Mouse (Mus musculus): ENCODE results near the gene Btrc. TPM values are rescaled to one million over a fixed set of nuclear protein-coding genes. Genes with fewer than 3 reads are reported as not detected.
A peak's percentile ranks its signal among the peaks of the same experiment; 100 is the strongest.

Gene Btrc
- polyA plus RNA-seq, 1 experiment from 2014 or later = 36.2 TPM

- Histone ChIP-seq H3K27ac (ENCODE audit: low read length) (no peak overlapping the region), H3K4me2 (ENCODE audit: low read depth, low read length) (no peak overlapping the region), H3K9me3 (ENCODE audit: control insufficient read depth, low read length) (no peaks in the 10 kb centered on the region), H3K4me1 (replicated peaks; ENCODE audit: control insufficient read depth, insufficient read depth, low read length) (peaks cover 5% of the 10 kb centered on the region; the same call in 1 of the 2 replicates), H3K4me3 (ENCODE audit: low read length) (no peak overlapping the region), H3K9ac (ENCODE audit: low read length) (no peak overlapping the region), H3K36me3 (ENCODE audit: control insufficient read depth, insufficient read depth, low read length) (no peaks in the 10 kb centered on the region), H3K27me3 (ENCODE audit: control insufficient read depth, insufficient read depth, low read depth, low read length) (no peaks in the 10 kb centered on the region)
- no peak for ATAC-seq (ENCODE audit: low read depth)
- 79% methylated on average over 4 of the region's 4 CpGs for WGBS
These were observed 73.6 kb downstream of the Btrc start for GRCm38 (mm10) chr19:45437175-45437574.

GRCm38 (mm10) chr19:45438191-45438590 lies 74.7 kb downstream of the Btrc start:
- 83% methylated on average over 5 of the region's 5 CpGs for WGBS

GRCm38 (mm10) chr19:45438928-45439846 lies 75.7 kb downstream of the Btrc start:
- Histone ChIP-seq H3K27ac (ENCODE audit: low read length) (no peak overlapping the region), H3K4me2 (ENCODE audit: low read depth, low read length) (no peak overlapping the region), H3K36me3 (ENCODE audit: control insufficient read depth, insufficient read depth, low read length) (no peaks in the 10 kb centered on the region), H3K27me3 (ENCODE audit: control insufficient read depth, insufficient read depth, low read depth, low read length) (no peaks in the 10 kb centered on the region), H3K4me3 (ENCODE audit: low read length) (no peak overlapping the region), H3K9me3 (ENCODE audit: control insufficient read depth, low read length) (no peaks in the 10 kb centered on the region), H3K9ac (ENCODE audit: low read length) (no peak overlapping the region), H3K4me1 (replicated peaks; ENCODE audit: control insufficient read depth, insufficient read depth, low read length) (peaks cover 5% of the 10 kb centered on the region; the same call in 1 of the 2 replicates)
- no peak for ATAC-seq (ENCODE audit: low read depth)
- 68% methylated on average over 6 of the region's 6 CpGs for WGBS

More at GRCm38 (mm10) chr19:45438191-45438590, 74.7 kb downstream of the Btrc start:
- Histone ChIP-seq H3K36me3 (ENCODE audit: control insufficient read depth, insufficient read depth, low read length) (no peaks in the 10 kb centered on the region), H3K27me3 (ENCODE audit: control insufficient read depth, insufficient read depth, low read depth, low read length) (no peaks in the 10 kb centered on the region), H3K4me2 (ENCODE audit: low read depth, low read length) (no peak overlapping the region), H3K4me1 (replicated peaks; ENCODE audit: control insufficient read depth, insufficient read depth, low read length) (peaks cover 5% of the 10 kb centered on the region; the same call in 1 of the 2 replicates), H3K27ac (ENCODE audit: low read length) (no peak overlapping the region), H3K9me3 (ENCODE audit: control insufficient read depth, low read length) (no peaks in the 10 kb centered on the region), H3K9ac (ENCODE audit: low read length) (no peak overlapping the region), H3K4me3 (ENCODE audit: low read length) (no peak overlapping the region)
- no peak for ATAC-seq (ENCODE audit: low read depth)

DNA sequence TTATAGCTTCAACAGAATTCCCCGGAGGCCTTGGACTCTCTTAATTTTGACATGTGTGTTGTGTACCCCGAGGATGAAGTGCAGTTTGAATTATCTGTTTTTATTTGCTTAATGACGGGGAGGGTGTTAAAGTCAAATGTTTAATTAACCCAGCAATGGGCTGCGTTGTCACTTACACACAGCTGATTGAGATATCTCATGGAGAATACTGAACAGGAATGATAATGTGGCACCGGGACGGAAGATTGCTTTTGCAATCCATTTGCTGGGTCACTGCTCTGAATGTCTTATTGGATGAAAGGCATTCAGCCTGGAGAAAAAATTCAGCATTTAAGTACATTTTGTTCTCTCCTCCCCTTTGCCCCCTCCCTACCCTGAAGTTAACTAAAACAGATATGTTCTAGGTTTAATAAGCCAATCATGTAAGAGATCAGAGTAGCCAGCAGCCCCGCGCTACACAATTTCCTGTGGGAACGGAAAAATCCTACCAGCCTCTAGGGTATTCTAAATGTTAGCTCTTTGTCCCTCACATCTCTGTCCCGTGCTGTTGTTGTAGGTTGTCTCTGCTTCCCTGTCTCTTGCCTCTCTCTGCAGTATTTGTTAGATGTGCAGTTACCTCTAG lies 77.1 kb downstream of the Btrc start:
- H3K36me3 ChIP-seq (ENCODE audit: control insufficient read depth, insufficient read depth, low read length) = no peaks in the 10 kb centered on the region
- WGBS = 57% methylated on average over 10 of the region's 10 CpGs
- ATAC-seq (ENCODE audit: low read depth) = peak; percentile 47
- no peaks in the 10 kb centered on the region for H3K9me3 ChIP-seq (ENCODE audit: control insufficient read depth, low read length)
- H3K27ac ChIP-seq (ENCODE audit: low read length) = peak overlapping the region; percentile 47; the same call in 1 of the 2 replicates
- no peak overlapping the region for H3K4me2 ChIP-seq (ENCODE audit: low read depth, low read length)
- H3K27me3 ChIP-seq (ENCODE audit: control insufficient read depth, insufficient read depth, low read depth, low read length) = no peaks in the 10 kb centered on the region
- peaks cover 8% of the 10 kb centered on the region; the same call in 1 of the 2 replicates for H3K4me1 ChIP-seq (replicated peaks; ENCODE audit: control insufficient read depth, insufficient read depth, low read length)
- H3K4me3 ChIP-seq (ENCODE audit: low read length) = no peak overlapping the region
- no peak overlapping the region for H3K9ac ChIP-seq (ENCODE audit: low read length)

- Histone ChIP-seq H3K9me3 (ENCODE audit: control insufficient read depth, low read length) (no peaks in the 10 kb centered on the region), H3K4me3 (ENCODE audit: low read length) (no peak overlapping the region), H3K4me2 (ENCODE audit: low read depth, low read length) (no peak overlapping the region), H3K4me1 (replicated peaks; ENCODE audit: control insufficient read depth, insufficient read depth, low read length) (peaks cover 8% of the 10 kb centered on the region; the same call in 1 of the 2 replicates), H3K27me3 (ENCODE audit: control insufficient read depth, insufficient read depth, low read depth, low read length) (no peaks in the 10 kb centered on the region), H3K36me3 (ENCODE audit: control insufficient read depth, insufficient read depth, low read length) (no peaks in the 10 kb centered on the region), H3K27ac (ENCODE audit: low read length) (no peak overlapping the region), H3K9ac (ENCODE audit: low read length) (no peak overlapping the region)
- 55% methylated on average over 7 of the region's 7 CpGs for WGBS
- ATAC-seq (ENCODE audit: low read depth) = no peak
These were observed 78.2 kb downstream of the Btrc start for GRCm38 (mm10) chr19:45441717-45442116.

DNA sequence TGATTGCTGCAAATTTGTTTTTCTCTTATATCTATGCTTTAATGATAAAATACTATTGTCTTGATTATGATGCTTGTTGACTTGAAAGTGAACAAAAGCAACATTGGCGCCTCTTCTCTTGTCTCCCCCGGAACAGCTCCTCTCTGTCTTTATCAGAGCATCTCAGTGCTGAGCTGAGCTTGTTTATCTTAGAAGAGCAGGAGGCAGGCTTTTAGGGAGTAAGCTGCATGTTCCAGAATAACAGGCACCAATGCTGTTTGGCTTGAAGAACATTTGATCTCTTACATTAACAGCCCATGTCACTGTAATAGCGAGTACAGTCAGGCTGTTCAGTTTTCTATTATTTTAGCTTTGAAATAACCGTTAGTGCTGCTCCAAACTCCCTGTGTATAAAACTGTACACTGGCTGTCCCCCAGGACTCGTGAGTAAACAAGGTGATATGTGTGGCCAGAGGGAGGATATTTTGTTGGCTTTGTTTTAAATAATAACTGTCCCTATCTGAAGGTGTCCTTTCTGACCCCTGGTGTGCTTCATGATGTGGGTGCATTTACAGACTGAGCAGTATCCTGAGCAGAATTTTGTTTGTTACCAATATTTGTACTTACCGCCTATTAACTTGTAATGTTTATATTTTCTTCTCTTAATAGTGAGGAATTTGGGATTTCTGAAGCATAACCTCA lies 81.9 kb downstream of the Btrc start:
- Histone ChIP-seq H3K27ac (ENCODE audit: low read length) (no peak overlapping the region), H3K9ac (ENCODE audit: low read length) (no peak overlapping the region), H3K4me3 (ENCODE audit: low read length) (no peak overlapping the region), H3K9me3 (ENCODE audit: control insufficient read depth, low read length) (no peaks in the 10 kb centered on the region), H3K4me1 (replicated peaks; ENCODE audit: control insufficient read depth, insufficient read depth, low read length) (peaks cover 8% of the 10 kb centered on the region; the same call in 1 of the 2 replicates), H3K36me3 (ENCODE audit: control insufficient read depth, insufficient read depth, low read length) (no peaks in the 10 kb centered on the region), H3K27me3 (ENCODE audit: control insufficient read depth, insufficient read depth, low read depth, low read length) (no peaks in the 10 kb centered on the region), H3K4me2 (ENCODE audit: low read depth, low read length) (no peak overlapping the region)
- 37% methylated on average over 6 of the region's 6 CpGs for WGBS
- ATAC-seq (ENCODE audit: low read depth) = no peak

- H3K4me2 ChIP-seq (ENCODE audit: low read depth, low read length) = no peak overlapping the region
- H3K9me3 ChIP-seq (ENCODE audit: control insufficient read depth, low read length) = no peaks in the 10 kb centered on the region
- 40% methylated on average over 7 of the region's 7 CpGs for WGBS
- no peak overlapping the region for H3K27ac ChIP-seq (ENCODE audit: low read length)
- ATAC-seq (ENCODE audit: low read depth) = no peak
- H3K36me3 ChIP-seq (ENCODE audit: control insufficient read depth, insufficient read depth, low read length) = no peaks in the 10 kb centered on the region
- H3K4me3 ChIP-seq (ENCODE audit: low read length) = no peak overlapping the region
- H3K9ac ChIP-seq (ENCODE audit: low read length) = no peak overlapping the region
- H3K27me3 ChIP-seq (ENCODE audit: control insufficient read depth, insufficient read depth, low read depth, low read length) = no peaks in the 10 kb centered on the region
- peaks cover 3% of the 10 kb centered on the region; the same call in 1 of the 2 replicates for H3K4me1 ChIP-seq (replicated peaks; ENCODE audit: control insufficient read depth, insufficient read depth, low read length)
These were observed 83.1 kb downstream of the Btrc start for GRCm38 (mm10) chr19:45446631-45447030.

DNA sequence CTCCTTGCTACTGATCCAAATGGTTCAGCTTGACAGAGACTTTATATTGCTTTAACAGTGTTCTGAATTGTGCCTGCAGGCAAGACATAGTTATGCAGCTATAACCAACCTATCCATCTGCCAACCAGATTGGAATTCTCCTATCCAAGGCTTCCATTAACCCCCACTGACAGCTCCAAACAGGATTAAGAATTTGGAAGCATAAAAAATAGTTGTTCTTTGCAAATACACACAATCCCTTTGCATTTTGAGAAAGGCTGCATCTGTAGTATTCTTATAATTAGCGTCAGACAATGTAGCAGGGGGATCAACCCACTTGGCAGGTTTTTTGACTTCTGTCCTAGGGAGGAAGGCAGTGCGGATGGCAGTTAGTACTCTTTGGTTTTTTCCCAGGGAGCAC lies 83.7 kb downstream of the Btrc start:
- no peaks in the 10 kb centered on the region for H3K27me3 ChIP-seq (ENCODE audit: control insufficient read depth, insufficient read depth, low read depth, low read length)
- H3K27ac ChIP-seq (ENCODE audit: low read length) = no peak overlapping the region
- no peaks in the 10 kb centered on the region for H3K36me3 ChIP-seq (ENCODE audit: control insufficient read depth, insufficient read depth, low read length)
- no peak overlapping the region for H3K9ac ChIP-seq (ENCODE audit: low read length)
- H3K4me3 ChIP-seq (ENCODE audit: low read length) = no peak overlapping the region
- ATAC-seq (ENCODE audit: low read depth) = no peak
- peaks cover 3% of the 10 kb centered on the region; the same call in 1 of the 2 replicates for H3K4me1 ChIP-seq (replicated peaks; ENCODE audit: control insufficient read depth, insufficient read depth, low read length)
- H3K9me3 ChIP-seq (ENCODE audit: control insufficient read depth, low read length) = no peaks in the 10 kb centered on the region
- H3K4me2 ChIP-seq (ENCODE audit: low read depth, low read length) = no peak overlapping the region
- WGBS = 71% methylated on average over 2 of the region's 2 CpGs

DNA sequence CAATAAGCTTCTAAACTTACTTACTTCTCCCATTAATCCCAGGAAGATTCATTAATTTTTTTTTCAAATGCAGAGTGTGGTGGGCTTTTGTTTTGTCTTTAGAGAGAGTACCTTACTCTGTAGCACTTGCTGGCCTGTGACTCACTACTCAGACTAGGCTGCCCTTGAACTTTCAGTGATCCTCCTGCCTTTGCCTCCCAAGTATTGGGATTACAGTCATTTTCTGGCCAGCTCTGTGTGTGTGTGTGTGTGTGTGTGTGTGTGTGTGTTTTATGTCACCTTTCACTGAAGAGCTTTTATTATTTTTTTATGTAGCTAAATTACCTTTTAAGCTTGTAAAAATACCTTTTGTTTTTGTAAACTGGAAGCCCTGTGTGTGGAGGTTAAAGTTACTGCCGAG lies 84.4 kb downstream of the Btrc start:
- H3K9ac ChIP-seq (ENCODE audit: low read length) = no peak overlapping the region
- WGBS = 86% methylated on average over 1 of the region's 1 CpGs
- no peaks in the 10 kb centered on the region; the same call in 1 of the 2 replicates for H3K36me3 ChIP-seq (ENCODE audit: control insufficient read depth, insufficient read depth, low read length)
- no peak overlapping the region for H3K4me3 ChIP-seq (ENCODE audit: low read length)
- no peak for ATAC-seq (ENCODE audit: low read depth)
- H3K9me3 ChIP-seq (ENCODE audit: control insufficient read depth, low read length) = no peaks in the 10 kb centered on the region
- H3K4me1 ChIP-seq (replicated peaks; ENCODE audit: control insufficient read depth, insufficient read depth, low read length) = peaks cover 3% of the 10 kb centered on the region; the same call in 1 of the 2 replicates
- no peak overlapping the region for H3K4me2 ChIP-seq (ENCODE audit: low read depth, low read length)
- no peaks in the 10 kb centered on the region for H3K27me3 ChIP-seq (ENCODE audit: control insufficient read depth, insufficient read depth, low read depth, low read length)
- H3K27ac ChIP-seq (ENCODE audit: low read length) = no peak overlapping the region

Data from lung, embryonic 16.5 days (tissue).